Mouse (Mus musculus) spleen, postnatal 0 days (tissue): ENCODE results near the gene Scly. TPM values are rescaled to one million over a fixed set of nuclear protein-coding genes. Genes with fewer than 3 reads are reported as not detected.

Experiments
- polyA plus RNA-seq: library from polyadenylated mRNA; unstranded; fragments of >200 nt; fragmentation: Nextera tagmentation; extraction: Ambion mirVana; gene quantifications from 2 replicates; pipeline ENCODE4 v1.2.1, GENCODE M21; 2015

The Scly gene
- 19.4 and 20.6 TPM in 2 replicates for polyA plus RNA-seq

DNA sequence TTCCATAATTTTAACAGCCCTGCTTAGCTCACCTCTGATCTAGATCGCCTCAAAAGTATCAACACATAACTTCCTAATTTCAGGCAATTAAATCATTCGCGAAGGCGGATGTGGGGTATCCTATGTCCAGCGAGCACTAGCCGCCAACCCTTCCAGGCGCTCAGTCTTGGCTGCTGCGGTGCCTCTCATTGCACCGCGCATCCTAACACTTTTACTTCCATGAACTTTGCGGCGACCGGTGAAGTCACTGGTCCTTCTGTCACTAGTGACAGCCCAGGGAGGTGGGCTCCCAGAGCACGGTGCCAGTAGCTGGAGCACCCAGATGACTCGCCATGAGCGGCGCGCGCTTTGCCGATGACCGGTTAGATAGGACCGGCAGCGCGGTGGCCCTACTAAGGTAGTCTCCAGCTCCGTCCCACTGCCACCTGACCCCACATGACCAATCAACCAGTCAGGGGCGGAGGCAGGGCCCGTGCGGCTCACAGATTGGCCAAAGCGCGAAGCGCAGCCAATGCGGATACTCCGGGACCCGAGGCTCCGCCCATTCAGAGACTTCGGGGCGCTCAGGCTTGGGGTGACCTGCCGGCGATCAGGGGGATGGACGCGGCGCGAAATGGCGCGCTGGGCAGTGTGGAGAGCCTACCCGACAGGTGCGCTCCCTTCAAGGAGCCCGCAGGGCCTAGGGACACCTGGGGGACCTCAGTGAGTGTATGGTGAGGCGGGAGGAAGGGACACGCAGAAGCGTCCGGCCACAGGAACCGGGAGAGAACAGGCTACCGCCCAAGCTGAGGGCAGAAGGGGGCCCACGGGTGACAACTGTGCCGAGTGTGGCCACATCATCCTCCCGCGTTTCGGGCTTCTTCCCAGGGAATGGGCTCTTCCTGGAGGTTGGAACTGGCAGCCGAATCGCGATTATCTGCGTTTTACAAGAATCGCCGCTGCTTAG lies at the start of gene Scly:
TSS of gene Scly (plus strand) at position 540 of the 946 bp plus-strand sequence.

GRCm38 (mm10) chr1:91249564-91250414 lies 48.3 kb upstream of the Scly start, which contains the start of gene Ube2f:
Gene Ube2f, plus strand, starts transcription at chr1:91250304.

DNA sequence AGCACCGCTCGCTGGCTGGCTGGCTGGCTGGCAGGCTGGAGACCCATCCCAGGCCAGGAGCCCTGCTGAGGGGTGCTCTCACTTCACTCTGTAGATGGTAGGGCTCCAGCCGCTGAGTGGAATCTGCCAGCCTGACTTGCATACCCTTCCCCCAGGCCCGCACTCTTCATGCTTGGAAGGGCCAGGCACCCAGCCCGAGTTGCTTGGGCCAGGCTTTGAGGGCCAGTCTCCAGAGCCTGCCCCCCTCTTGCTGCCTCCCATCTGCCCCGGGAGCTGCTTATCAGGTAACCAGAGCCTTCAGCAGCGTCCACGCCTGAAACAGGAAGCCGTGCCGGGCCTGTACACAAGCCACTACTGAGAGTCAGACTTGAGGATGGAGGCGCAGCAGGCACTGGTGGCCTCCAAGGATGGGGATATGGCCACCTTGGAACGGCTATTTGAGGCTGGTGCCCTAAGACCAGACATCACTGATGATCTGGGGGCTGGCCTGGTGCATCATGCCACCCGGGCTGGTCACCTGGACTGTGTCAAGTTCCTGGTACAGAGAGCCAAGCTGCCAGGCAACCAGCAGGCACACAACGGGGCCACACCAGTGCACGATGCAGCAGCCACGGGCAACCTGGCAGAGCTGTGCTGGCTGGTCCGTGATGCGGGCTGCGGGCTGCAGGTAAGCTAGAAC lies 23.8 kb downstream of the Scly start, which contains the start of gene Espnl:
TSS of gene Espnl (plus strand) at position 316 of the 679 bp plus-strand sequence.

GRCm38 (mm10) chr1:91350841-91351240 lies 52.7 kb downstream of the Scly start, which contains the start of gene Klhl30:
Gene Klhl30, plus strand, starts transcription at chr1:91351016.

GRCm38 (mm10) chr1:91366215-91367108 lies 68.3 kb downstream of the Scly start, which contains the start of gene Erfe:
Gene Erfe, plus strand, starts transcription at chr1:91366430.

Other genes with a start within 250 kb of the Scly start
- 0.65 and 1.8 TPM in 2 replicates for gene Rbm44, start 153.2 kb upstream of the Scly start, polyA plus RNA-seq
- 17.9 and 22.8 TPM in 2 replicates for gene Ramp1, start 118.5 kb upstream of the Scly start, polyA plus RNA-seq
- gene Ube2f, start 48.0 kb upstream of the Scly start, polyA plus RNA-seq, result 61.5 and 65.3 TPM in 2 replicates
- gene Espnl, start 23.7 kb downstream of the Scly start, polyA plus RNA-seq, result 0.05 TPM in 1 of 2 replicates, not detected in the other
- 0.30 and 0.41 TPM in 2 replicates for gene Klhl30, start 52.7 kb downstream of the Scly start, polyA plus RNA-seq
- gene Erfe, start 68.1 kb downstream of the Scly start, polyA plus RNA-seq, result 0.96 and 2.9 TPM in 2 replicates
- gene Ilkap, start 100.5 kb downstream of the Scly start, polyA plus RNA-seq, result 81.5 and 82.0 TPM in 2 replicates
- gene Hes6, start 115.7 kb downstream of the Scly start, polyA plus RNA-seq, result 23.4 and 31.9 TPM in 2 replicates
- gene Per2, start 161.0 kb downstream of the Scly start, polyA plus RNA-seq, result 1.6 and 1.9 TPM in 2 replicates
- gene Traf3ip1, start 196.3 kb downstream of the Scly start, polyA plus RNA-seq, result 3.0 and 3.1 TPM in 2 replicates
- 9.2 and 9.4 TPM in 2 replicates for gene Asb1, start 242.2 kb downstream of the Scly start, polyA plus RNA-seq